Mouse (Mus musculus): ENCODE measurements around the gene Zfp207.

DNA sequence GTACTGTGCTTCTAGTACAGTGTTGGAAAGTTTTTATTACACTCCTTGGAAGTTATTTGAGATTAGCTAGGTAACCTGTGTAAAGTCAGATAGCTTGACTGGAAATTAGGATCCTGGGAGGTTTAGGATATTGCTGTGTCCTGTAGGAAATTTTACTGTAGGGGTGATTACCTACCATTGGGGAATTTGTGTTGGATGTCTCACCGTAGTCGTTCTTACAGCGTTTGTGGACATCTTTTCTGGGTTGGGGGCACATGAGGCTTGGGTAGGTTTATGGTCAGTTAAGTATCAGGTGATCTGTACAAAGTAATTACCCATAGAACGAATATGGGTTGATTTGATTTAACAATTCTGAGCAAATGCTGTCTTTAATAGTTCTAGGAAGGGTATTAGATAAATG, 13.5 kb downstream of the Zfp207 start:
- no peak for TF ChIP-seq CTCF (IDR thresholded peaks at IDR 0.05; ENCODE audit: low read depth, low read length)
- TF ChIP-seq GATA1 (IDR thresholded peaks at IDR 0.05; ENCODE audit: borderline replicate concordance, low read length): no peak
